Mouse (Mus musculus): ENCODE results near the gene Psmb9. TPM values are rescaled to one million over a fixed set of nuclear protein-coding genes. Genes with fewer than 3 reads are reported as not detected.

Psmb9 gene
- polyA plus RNA-seq, 1 experiment from 2014 or later, result 2.1 TPM

- Histone ChIP-seq H3K9ac (ENCODE audit: low read depth, low read length) (no peak overlapping the region), H3K4me1 (ENCODE audit: control insufficient read depth, insufficient read depth, low read length) (no peaks in the 10 kb centered on the region), H3K36me3 (ENCODE audit: control insufficient read depth, insufficient read depth, low read length) (no peaks in the 10 kb centered on the region), H3K4me3 (ENCODE audit: low read length) (no peak overlapping the region), H3K27me3 (ENCODE audit: control insufficient read depth, insufficient read depth, low read length) (peaks cover 46% of the 10 kb centered on the region), H3K9me3 (ENCODE audit: control insufficient read depth, low read length) (no peaks in the 10 kb centered on the region), H3K4me2 (replicated peaks; ENCODE audit: low read depth, low read length) (no peak overlapping the region), H3K27ac (ENCODE audit: low read depth, low read length) (no peak overlapping the region)
- 0 out of 2 replicates have a peak, but pooled peaks have one; percentile 13 for ATAC-seq (ENCODE audit: low FRiP score, low TSS enrichment)
- WGBS, result 76% methylated on average over 4 of the region's 4 CpGs
Observed at GRCm38 (mm10) chr17:34202760-34203442, 15.3 kb upstream of the Psmb9 start.

- Histone ChIP-seq H3K4me1 (ENCODE audit: control insufficient read depth, insufficient read depth, low read length) (no peaks in the 10 kb centered on the region), H3K36me3 (ENCODE audit: control insufficient read depth, insufficient read depth, low read length) (no peaks in the 10 kb centered on the region), H3K9me3 (ENCODE audit: control insufficient read depth, low read length) (no peaks in the 10 kb centered on the region), H3K27me3 (ENCODE audit: control insufficient read depth, insufficient read depth, low read length) (peaks cover 59% of the 10 kb centered on the region), H3K27ac (ENCODE audit: low read depth, low read length) (no peak overlapping the region), H3K9ac (ENCODE audit: low read depth, low read length) (no peak overlapping the region), H3K4me2 (replicated peaks; ENCODE audit: low read depth, low read length) (no peak overlapping the region), H3K4me3 (ENCODE audit: low read length) (no peak overlapping the region)
- ATAC-seq (ENCODE audit: low FRiP score, low TSS enrichment), result no peak
- 73% methylated on average over 7 of the region's 7 CpGs for WGBS
Observed at GRCm38 (mm10) chr17:34201506-34202055, 14.0 kb upstream of the Psmb9 start.

GRCm38 (mm10) chr17:34200772-34201505 is 13.4 kb upstream of the Psmb9 start:
- peaks cover 58% of the 10 kb centered on the region for H3K27me3 ChIP-seq (ENCODE audit: control insufficient read depth, insufficient read depth, low read length)
- 85% methylated on average over 16 of the region's 16 CpGs for WGBS
- no peaks in the 10 kb centered on the region for H3K4me1 ChIP-seq (ENCODE audit: control insufficient read depth, insufficient read depth, low read length)
- no peak for ATAC-seq (ENCODE audit: low FRiP score, low TSS enrichment)
- no peaks in the 10 kb centered on the region for H3K9me3 ChIP-seq (ENCODE audit: control insufficient read depth, low read length)
- no peak overlapping the region for H3K9ac ChIP-seq (ENCODE audit: low read depth, low read length)
- no peaks in the 10 kb centered on the region for H3K36me3 ChIP-seq (ENCODE audit: control insufficient read depth, insufficient read depth, low read length)
- H3K4me2 ChIP-seq (replicated peaks; ENCODE audit: low read depth, low read length), result no peak overlapping the region
- H3K4me3 ChIP-seq (ENCODE audit: low read length), result no peak overlapping the region
- H3K27ac ChIP-seq (ENCODE audit: low read depth, low read length), result no peak overlapping the region

GRCm38 (mm10) chr17:34200047-34200446 is 12.5 kb upstream of the Psmb9 start:
- ATAC-seq (ENCODE audit: low FRiP score, low TSS enrichment), result no peak
- H3K27me3 ChIP-seq (ENCODE audit: control insufficient read depth, insufficient read depth, low read length), result peaks cover 56% of the 10 kb centered on the region

GRCm38 (mm10) chr17:34199050-34199619 is 11.6 kb upstream of the Psmb9 start:
- H3K4me3 ChIP-seq (ENCODE audit: low read length), result no peak overlapping the region
- H3K4me2 ChIP-seq (replicated peaks; ENCODE audit: low read depth, low read length), result no peak overlapping the region
- H3K27ac ChIP-seq (ENCODE audit: low read depth, low read length), result no peak overlapping the region
- H3K9ac ChIP-seq (ENCODE audit: low read depth, low read length), result no peak overlapping the region
- H3K36me3 ChIP-seq (ENCODE audit: control insufficient read depth, insufficient read depth, low read length), result no peaks in the 10 kb centered on the region
- peaks cover 59% of the 10 kb centered on the region for H3K27me3 ChIP-seq (ENCODE audit: control insufficient read depth, insufficient read depth, low read length)
- WGBS, result 65% methylated on average over 12 of the region's 12 CpGs
- H3K4me1 ChIP-seq (ENCODE audit: control insufficient read depth, insufficient read depth, low read length), result no peaks in the 10 kb centered on the region
- ATAC-seq (ENCODE audit: low FRiP score, low TSS enrichment), result no peak
- H3K9me3 ChIP-seq (ENCODE audit: control insufficient read depth, low read length), result no peaks in the 10 kb centered on the region

More at GRCm38 (mm10) chr17:34200047-34200446, 12.5 kb upstream of the Psmb9 start:
- no peaks in the 10 kb centered on the region for H3K9me3 ChIP-seq (ENCODE audit: control insufficient read depth, low read length)
- no peak overlapping the region for H3K4me2 ChIP-seq (replicated peaks; ENCODE audit: low read depth, low read length)
- no peak overlapping the region for H3K4me3 ChIP-seq (ENCODE audit: low read length)
- no peaks in the 10 kb centered on the region for H3K4me1 ChIP-seq (ENCODE audit: control insufficient read depth, insufficient read depth, low read length)
- no peak overlapping the region for H3K9ac ChIP-seq (ENCODE audit: low read depth, low read length)
- no peak overlapping the region for H3K27ac ChIP-seq (ENCODE audit: low read depth, low read length)
- 87% methylated on average over 10 of the region's 10 CpGs for WGBS
- H3K36me3 ChIP-seq (ENCODE audit: control insufficient read depth, insufficient read depth, low read length), result no peaks in the 10 kb centered on the region

- WGBS, result 7% methylated on average over 11 of the region's 11 CpGs
- ATAC-seq (ENCODE audit: low FRiP score, low TSS enrichment), result no peak
- no peak overlapping the region; the same call in 1 of the 2 replicates for H3K9ac ChIP-seq (ENCODE audit: low read depth, low read length)
Observed at GRCm38 (mm10) chr17:34198521-34198912, 11.0 kb upstream of the Psmb9 start.

GRCm38 (mm10) chr17:34197904-34198520 is 10.4 kb upstream of the Psmb9 start:
- H3K27me3 ChIP-seq (ENCODE audit: control insufficient read depth, insufficient read depth, low read length), result peaks cover 64% of the 10 kb centered on the region
- H3K9ac ChIP-seq (ENCODE audit: low read depth, low read length), result peak overlapping the region; percentile 25; the same call in 1 of the 2 replicates
- no peak overlapping the region for H3K27ac ChIP-seq (ENCODE audit: low read depth, low read length)
- peak overlapping the region; percentile 56 for H3K4me2 ChIP-seq (replicated peaks; ENCODE audit: low read depth, low read length)
- no peaks in the 10 kb centered on the region for H3K4me1 ChIP-seq (ENCODE audit: control insufficient read depth, insufficient read depth, low read length)
- WGBS, result 2% methylated on average over 32 of the region's 32 CpGs
- H3K36me3 ChIP-seq (ENCODE audit: control insufficient read depth, insufficient read depth, low read length), result no peaks in the 10 kb centered on the region
- H3K4me3 ChIP-seq (ENCODE audit: low read length), result peak overlapping the region; percentile 33
- no peak for ATAC-seq (ENCODE audit: low FRiP score, low TSS enrichment)
- no peaks in the 10 kb centered on the region for H3K9me3 ChIP-seq (ENCODE audit: control insufficient read depth, low read length)

More at GRCm38 (mm10) chr17:34198521-34198912, 11.0 kb upstream of the Psmb9 start:
- peaks cover 63% of the 10 kb centered on the region for H3K27me3 ChIP-seq (ENCODE audit: control insufficient read depth, insufficient read depth, low read length)
- H3K36me3 ChIP-seq (ENCODE audit: control insufficient read depth, insufficient read depth, low read length), result no peaks in the 10 kb centered on the region
- peak overlapping the region; percentile 33 for H3K4me3 ChIP-seq (ENCODE audit: low read length)
- no peaks in the 10 kb centered on the region for H3K4me1 ChIP-seq (ENCODE audit: control insufficient read depth, insufficient read depth, low read length)
- H3K27ac ChIP-seq (ENCODE audit: low read depth, low read length), result no peak overlapping the region
- peak overlapping the region; percentile 56 for H3K4me2 ChIP-seq (replicated peaks; ENCODE audit: low read depth, low read length)
- no peaks in the 10 kb centered on the region for H3K9me3 ChIP-seq (ENCODE audit: control insufficient read depth, low read length)

GRCm38 (mm10) chr17:34196941-34197894 is 9.7 kb upstream of the Psmb9 start, which contains the start of gene Psmb8:
Gene Psmb8 (plus strand): TSS chr17:34197721.
- no peaks in the 10 kb centered on the region for H3K36me3 ChIP-seq (ENCODE audit: control insufficient read depth, insufficient read depth, low read length)
- H3K4me3 ChIP-seq (ENCODE audit: low read length), result peak within 1 kb of the TSS; percentile 33
- no peak within 1 kb of the TSS for H3K27ac ChIP-seq (ENCODE audit: low read depth, low read length)
- H3K4me1 ChIP-seq (ENCODE audit: control insufficient read depth, insufficient read depth, low read length), result no peaks in the 10 kb centered on the region
- H3K27me3 ChIP-seq (ENCODE audit: control insufficient read depth, insufficient read depth, low read length), result peaks cover 71% of the 10 kb centered on the region
- peak within 1 kb of the TSS; percentile 25; the same call in 1 of the 2 replicates for H3K9ac ChIP-seq (ENCODE audit: low read depth, low read length)
- peak within 1 kb of the TSS; percentile 56 for H3K4me2 ChIP-seq (replicated peaks; ENCODE audit: low read depth, low read length)
- WGBS, result 4% methylated on average over 41 of the region's 41 CpGs
- peak; percentile 84 for ATAC-seq (ENCODE audit: low FRiP score, low TSS enrichment)
- no peaks in the 10 kb centered on the region for H3K9me3 ChIP-seq (ENCODE audit: control insufficient read depth, low read length)
